Mouse (Mus musculus) E14TG2a.4 (cell line): ENCODE measurements around the gene Sipa1l1.

Experiments used
- H3K27me3 ChIP-seq: 2 replicates; pipeline ENCODE4 v1.6.1; 2014; ENCODE audit warnings: low read length, control low read depth; ENCODE audit not compliant: insufficient read depth
- H3K36me3 ChIP-seq: 2 replicates; pipeline ENCODE4 v1.6.1; 2014; ENCODE audit warnings: low read length, control low read depth; ENCODE audit not compliant: insufficient read depth
- H3K4me1 ChIP-seq: replicated peaks from 2 replicates; pipeline ENCODE4 v1.6.1; 2014; ENCODE audit warnings: low read depth, low read length, control low read depth
- H3K4me3 ChIP-seq: replicated peaks from 2 replicates; pipeline ENCODE4 v1.5.1; 2014; ENCODE audit warnings: mild to moderate bottlenecking, low read length
- H3K9me3 ChIP-seq: 2 replicates; pipeline ENCODE4 v1.6.1; 2014; ENCODE audit warnings: low read length, control low read depth
- CTCF ChIP-seq: conservative IDR thresholded peaks from 2 replicates; pipeline ENCODE4 v1.5.1; 2014; ENCODE audit warnings: low read length
- NANOG ChIP-seq: IDR thresholded peaks from 2 replicates; pipeline ENCODE4 v1.6.1; 2014; ENCODE audit warnings: borderline replicate concordance, low read length, mixed read lengths
- POU5F1 ChIP-seq: IDR thresholded peaks from 2 replicates; pipeline ENCODE4 v1.6.1; 2014; ENCODE audit warnings: low read length, borderline replicate concordance

The Sipa1l1 gene

DNA sequence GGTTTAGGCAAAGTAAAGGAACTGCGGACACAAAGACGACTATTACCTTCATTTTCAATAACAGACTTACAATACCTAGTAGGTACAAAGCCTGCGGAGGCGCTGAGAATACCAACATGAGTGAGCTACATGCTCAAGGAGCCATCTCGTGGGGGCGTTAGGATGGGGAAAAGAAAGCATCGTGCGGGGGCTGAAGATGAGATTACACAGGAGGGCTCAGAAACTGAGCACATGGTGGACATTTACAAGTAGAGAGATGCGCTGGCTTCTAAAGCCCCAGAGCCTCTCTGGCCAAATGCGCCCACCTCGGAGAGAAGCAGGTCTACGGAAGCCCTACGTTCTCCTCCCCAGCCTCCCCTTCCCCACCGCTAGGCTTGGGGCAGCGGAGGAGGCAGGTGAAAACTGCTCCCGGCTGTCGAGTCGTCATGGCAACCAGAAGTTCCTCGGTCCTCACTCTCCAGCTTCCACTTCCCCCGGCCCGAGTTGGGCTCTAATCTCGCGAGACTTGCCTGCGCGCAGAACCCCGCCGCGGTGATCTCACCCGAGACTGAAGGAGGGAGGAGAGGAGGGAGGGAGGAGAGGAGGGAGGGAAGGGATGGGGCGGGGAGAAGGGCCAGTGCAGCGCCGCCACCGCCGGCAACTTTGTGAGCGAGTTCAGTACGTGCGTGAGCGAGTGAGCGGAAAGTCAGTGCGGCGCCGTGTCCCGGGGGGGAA is at the start of gene Sipa1l1:
Sipa1l1 (plus strand) TSS at position 501 of the 714 bp plus-strand sequence.
- peak within 1 kb of the TSS; percentile 97 for H3K4me3 ChIP-seq
- H3K27me3 ChIP-seq: peaks cover 21% of the 10 kb centered on the region
- TF ChIP-seq POU5F1 (no peak), NANOG (no peak), CTCF (no peak)
- no peaks in the 10 kb centered on the region for H3K9me3 ChIP-seq
- no peaks in the 10 kb centered on the region for H3K36me3 ChIP-seq
- H3K4me1 ChIP-seq: peaks cover 56% of the 10 kb centered on the region

DNA sequence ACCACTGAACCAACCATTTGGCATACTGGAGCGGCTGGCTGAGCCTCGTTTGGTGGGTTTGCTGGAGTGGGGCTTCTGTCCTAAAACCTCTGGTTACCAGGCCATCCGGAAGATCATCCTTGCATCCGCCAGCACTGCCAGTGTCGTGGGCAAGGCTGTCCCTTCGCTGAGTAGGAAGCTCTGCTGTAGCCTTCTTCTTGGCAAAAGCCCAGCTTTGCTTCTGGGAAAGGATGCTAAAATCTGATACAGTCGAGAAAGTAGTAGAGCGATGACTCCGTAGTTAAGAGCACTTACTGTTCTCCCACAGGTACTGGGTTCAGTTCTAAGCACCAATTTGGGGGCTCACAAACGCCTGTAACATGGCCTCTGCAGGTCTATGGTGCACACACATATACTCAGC is 47.2 kb upstream of the Sipa1l1 start:
- Histone ChIP-seq H3K4me1 (no peaks in the 10 kb centered on the region), H3K36me3 (no peaks in the 10 kb centered on the region), H3K9me3 (no peaks in the 10 kb centered on the region), H3K4me3 (no peak overlapping the region), H3K27me3 (no peaks in the 10 kb centered on the region)
- TF ChIP-seq CTCF: no peak
- no peak for TF ChIP-seq NANOG
- no peak for TF ChIP-seq POU5F1

DNA sequence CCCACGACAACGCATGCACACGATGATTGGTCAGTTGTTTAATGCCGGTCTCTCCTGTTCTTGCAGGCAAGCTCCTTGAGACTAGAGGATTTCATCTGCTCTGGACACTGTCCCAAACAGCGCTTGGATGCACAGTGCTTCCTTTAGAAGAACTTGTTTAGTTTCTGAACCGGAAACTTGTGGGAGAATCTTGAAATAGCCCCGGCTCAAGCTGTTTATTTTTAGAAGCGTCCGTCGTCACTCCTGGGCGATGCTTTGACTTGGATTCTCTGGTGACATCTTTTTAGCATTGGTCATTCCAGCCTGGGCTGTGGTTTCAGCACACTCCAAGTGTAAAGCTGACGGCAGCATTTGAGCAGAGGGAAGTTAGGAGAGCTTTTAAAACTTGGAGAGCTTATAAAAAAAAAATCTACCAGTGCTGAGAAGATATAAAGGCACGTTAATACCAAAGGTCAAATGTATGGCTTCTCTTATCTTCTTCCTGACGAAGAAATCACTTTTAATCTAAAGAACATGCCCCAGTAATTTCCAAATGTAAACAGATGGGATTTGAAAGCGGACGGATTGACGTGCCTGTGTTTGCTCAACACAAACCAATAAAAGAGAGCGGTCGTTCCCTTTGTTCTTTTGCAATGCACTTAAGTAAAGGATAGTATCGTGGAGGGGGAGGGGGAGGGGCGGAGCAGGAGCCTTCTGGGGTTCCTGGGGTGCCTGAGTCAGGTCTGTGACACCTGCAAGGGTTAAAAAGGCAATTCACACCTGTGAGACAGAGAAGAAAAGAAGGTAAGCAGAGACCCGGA is 46.5 kb upstream of the Sipa1l1 start:
- no peaks in the 10 kb centered on the region for H3K36me3 ChIP-seq
- H3K4me1 ChIP-seq: no peaks in the 10 kb centered on the region
- no peak overlapping the region for H3K4me3 ChIP-seq
- no peak for TF ChIP-seq CTCF
- TF ChIP-seq NANOG: no peak
- TF ChIP-seq POU5F1: no peak
- H3K27me3 ChIP-seq: no peaks in the 10 kb centered on the region
- no peaks in the 10 kb centered on the region for H3K9me3 ChIP-seq

GRCm38 (mm10) chr12:82126796-82127195 is 42.3 kb upstream of the Sipa1l1 start:
- H3K4me3 ChIP-seq: no peak overlapping the region
- no peaks in the 10 kb centered on the region for H3K27me3 ChIP-seq
- TF ChIP-seq NANOG (no peak), POU5F1 (no peak), CTCF (no peak)
- H3K9me3 ChIP-seq: no peaks in the 10 kb centered on the region
- H3K36me3 ChIP-seq: no peaks in the 10 kb centered on the region
- no peaks in the 10 kb centered on the region for H3K4me1 ChIP-seq

DNA sequence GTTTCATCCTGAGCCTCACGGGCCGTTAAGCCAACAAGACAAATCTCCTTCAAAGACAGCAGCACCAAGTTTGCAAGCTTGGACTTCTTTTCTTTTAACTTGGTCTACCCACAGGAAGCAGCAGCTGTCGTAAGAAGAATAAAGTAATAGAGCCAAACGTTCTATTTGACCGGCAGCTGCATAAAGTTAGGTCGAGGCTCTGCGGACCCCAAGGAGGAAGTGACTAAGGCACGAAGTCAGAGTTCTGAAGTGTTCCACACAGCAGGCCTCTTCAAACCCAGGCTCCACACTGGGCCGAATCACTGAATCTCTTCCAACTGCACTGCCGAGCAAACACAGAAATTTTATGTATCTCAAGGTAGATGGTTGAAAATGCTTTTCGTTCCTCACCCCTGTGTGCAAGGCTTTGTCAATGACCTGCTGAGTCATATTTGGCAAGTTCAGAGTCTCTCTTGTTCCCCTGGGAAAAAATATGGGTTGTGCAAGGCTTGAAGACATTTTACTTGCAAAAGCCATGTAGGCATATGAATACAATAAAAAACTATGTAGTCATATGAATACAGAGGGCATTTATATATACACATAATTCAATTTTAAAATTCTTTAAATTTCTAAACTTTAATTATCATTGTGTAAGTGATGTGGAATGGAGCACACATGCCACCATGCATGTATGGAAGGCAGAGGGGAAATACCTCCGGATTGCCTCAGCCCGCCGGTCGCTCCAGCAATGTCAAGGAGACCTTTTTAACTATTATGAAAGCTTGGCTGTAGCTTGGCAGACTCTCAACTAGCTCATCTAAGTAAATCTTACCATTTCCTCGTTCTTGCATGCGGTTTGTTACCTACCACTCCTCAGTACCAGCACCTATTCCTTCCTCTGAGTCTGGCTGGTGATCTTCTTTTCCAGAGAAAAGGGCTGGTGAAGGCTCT is 29.6 kb upstream of the Sipa1l1 start:
- TF ChIP-seq NANOG (no peak), POU5F1 (no peak), CTCF (no peak)
- Histone ChIP-seq H3K4me3 (0 out of 2 replicates have a peak overlapping the region, but pooled peaks have one; percentile 13), H3K27me3 (no peaks in the 10 kb centered on the region), H3K36me3 (no peaks in the 10 kb centered on the region), H3K4me1 (no peaks in the 10 kb centered on the region), H3K9me3 (peaks cover 5% of the 10 kb centered on the region)

DNA sequence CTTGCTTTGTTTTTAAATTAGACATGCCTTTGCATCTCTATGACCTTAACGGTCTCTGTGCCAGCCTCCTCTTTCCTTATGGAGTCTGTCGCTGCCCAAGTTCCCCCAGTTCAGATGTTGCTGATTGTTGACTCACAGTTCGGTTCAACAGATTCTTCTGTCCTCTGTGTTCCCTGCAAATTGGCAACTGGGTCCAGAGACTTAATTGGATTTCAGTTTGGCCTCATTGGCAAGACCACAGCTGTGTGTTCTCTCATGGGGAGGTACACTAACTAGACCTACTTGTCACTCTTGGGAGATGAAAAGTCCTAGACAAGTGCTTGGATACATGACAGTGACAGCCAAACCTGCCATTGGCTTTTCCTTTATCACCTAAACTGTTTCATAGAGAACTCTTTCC is 25.7 kb upstream of the Sipa1l1 start:
- TF ChIP-seq NANOG (no peak), CTCF (no peak), POU5F1 (no peak)
- Histone ChIP-seq H3K4me1 (no peaks in the 10 kb centered on the region), H3K27me3 (no peaks in the 10 kb centered on the region), H3K9me3 (peaks cover 9% of the 10 kb centered on the region), H3K36me3 (no peaks in the 10 kb centered on the region), H3K4me3 (no peak overlapping the region)

DNA sequence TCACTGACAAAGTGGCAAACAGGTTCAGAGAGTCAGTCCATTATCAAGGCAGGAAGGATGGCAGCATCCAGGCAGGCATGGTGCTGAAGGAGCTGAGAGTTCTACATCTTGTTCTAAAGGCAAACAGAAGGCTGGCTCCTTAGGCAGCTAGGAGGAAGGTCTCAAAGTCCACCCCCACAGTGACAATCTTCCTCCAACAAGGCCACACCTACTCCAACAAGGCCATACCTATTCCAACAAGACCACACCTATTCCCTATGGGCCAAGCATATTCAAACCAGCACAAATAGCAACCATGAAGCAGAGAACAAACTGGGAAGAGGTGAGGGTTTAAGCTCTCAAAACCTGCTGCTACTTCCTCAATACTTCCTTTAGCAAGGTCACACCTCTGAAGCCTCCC is 23.9 kb upstream of the Sipa1l1 start:
- no peaks in the 10 kb centered on the region for H3K4me1 ChIP-seq
- peaks cover 9% of the 10 kb centered on the region for H3K9me3 ChIP-seq
- no peak overlapping the region for H3K4me3 ChIP-seq
- no peaks in the 10 kb centered on the region for H3K36me3 ChIP-seq
- TF ChIP-seq POU5F1 (no peak), CTCF (no peak), NANOG (no peak)
- H3K27me3 ChIP-seq: no peaks in the 10 kb centered on the region

GRCm38 (mm10) chr12:82147021-82147693 is 22.0 kb upstream of the Sipa1l1 start:
- no peaks in the 10 kb centered on the region for H3K4me1 ChIP-seq
- H3K9me3 ChIP-seq: peaks cover 9% of the 10 kb centered on the region
- H3K4me3 ChIP-seq: no peak overlapping the region
- H3K27me3 ChIP-seq: no peaks in the 10 kb centered on the region
- no peaks in the 10 kb centered on the region for H3K36me3 ChIP-seq
- TF ChIP-seq POU5F1: no peak
- no peak for TF ChIP-seq CTCF
- no peak for TF ChIP-seq NANOG
